In genomic region chr12:40248454-40249180, GRCm38 (mm10) we compare ENCODE assay signal across 8 mouse cellular contexts. TPM values are rescaled to one million over a fixed set of nuclear protein-coding genes. Genes with fewer than 3 reads are reported as not detected.
DNase-seq lines count a peak whose midpoint lies in the region; ATAC-seq and TF ChIP-seq lines count a peak whose summit lies in the region.

Ifrd1 (minus strand) TSS chr12:40248504.

- H3K4me2 ChIP-seq in kidney, embryonic 16.5 days (replicated peaks; ENCODE audit: low read depth, low read length), result no peak within 1 kb of the TSS
- H3K4me2 ChIP-seq in intestine, embryonic 14.5 days (ENCODE audit: low read length), result no peak within 1 kb of the TSS
- 0 out of 2 replicates have a peak within 1 kb of the TSS, but pooled peaks have one; percentile 6 for H3K4me2 ChIP-seq in lung, postnatal 0 days (replicated peaks; ENCODE audit: low read depth, low read length)
- no peak within 1 kb of the TSS for H3K4me2 ChIP-seq in stomach, embryonic 16.5 days (ENCODE audit: low read depth, low read length)

- WGBS in kidney, embryonic 16.5 days, result 57% methylated on average over 5 of the region's 5 CpGs
- WGBS in intestine, embryonic 14.5 days, result 60% methylated on average over 5 of the region's 5 CpGs
- 49% methylated on average over 5 of the region's 5 CpGs for WGBS in lung, postnatal 0 days
- 67% methylated on average over 5 of the region's 5 CpGs for WGBS in stomach, embryonic 16.5 days

- no peaks in the 10 kb centered on the region for H3K9me3 ChIP-seq in kidney, embryonic 16.5 days (ENCODE audit: low read length)
- H3K9me3 ChIP-seq in intestine, embryonic 14.5 days (ENCODE audit: control insufficient read depth, low read length), result no peaks in the 10 kb centered on the region
- no peaks in the 10 kb centered on the region for H3K9me3 ChIP-seq in lung, postnatal 0 days (ENCODE audit: low read length)
- no peaks in the 10 kb centered on the region for H3K9me3 ChIP-seq in stomach, embryonic 16.5 days (replicated peaks; ENCODE audit: control insufficient read depth, low read length)

- no peak for TF ChIP-seq EP300 in lung, postnatal 0 days (IDR thresholded peaks at IDR 0.05)

- no peak within 1 kb of the TSS; the same call in 1 of the 2 replicates for H3K27ac ChIP-seq in kidney, embryonic 16.5 days (ENCODE audit: low read length)
- H3K27ac ChIP-seq in intestine, embryonic 14.5 days (ENCODE audit: low read depth), result no peak within 1 kb of the TSS
- H3K27ac ChIP-seq in lung, postnatal 0 days (ENCODE audit: low read length), result peak within 1 kb of the TSS; percentile 47
- peak within 1 kb of the TSS; percentile 30; the same call in 1 of the 2 replicates for H3K27ac ChIP-seq in stomach, embryonic 16.5 days (ENCODE audit: low read length)

- H3K9ac ChIP-seq in kidney, embryonic 16.5 days (replicated peaks; ENCODE audit: low read length), result no peak within 1 kb of the TSS
- H3K9ac ChIP-seq in intestine, embryonic 14.5 days (ENCODE audit: low read length), result no peak within 1 kb of the TSS
- H3K9ac ChIP-seq in lung, postnatal 0 days (replicated peaks; ENCODE audit: low read depth), result no peak within 1 kb of the TSS
- no peak within 1 kb of the TSS for H3K9ac ChIP-seq in stomach, embryonic 16.5 days (ENCODE audit: low read length)

- ATAC-seq in kidney, embryonic 16.5 days (ENCODE audit: low FRiP score, low TSS enrichment), result no peak
- no peak for ATAC-seq in intestine, embryonic 14.5 days (replicated peaks; ENCODE audit: low FRiP score, low TSS enrichment, low read depth)
- ATAC-seq in lung, postnatal 0 days, result no peak
- no peak for ATAC-seq in stomach, embryonic 16.5 days (ENCODE audit: insufficient read depth, low FRiP score)

- no peaks in the 10 kb centered on the region for H3K4me1 ChIP-seq in kidney, embryonic 16.5 days (ENCODE audit: insufficient read depth, low read length)
- H3K4me1 ChIP-seq in intestine, embryonic 14.5 days (replicated peaks; ENCODE audit: control insufficient read depth, insufficient read depth, low read length), result no peaks in the 10 kb centered on the region
- H3K4me1 ChIP-seq in lung, postnatal 0 days (ENCODE audit: insufficient read depth, low read depth, low read length), result peaks cover 6% of the 10 kb centered on the region; the same call in 1 of the 2 replicates
- H3K4me1 ChIP-seq in stomach, embryonic 16.5 days (ENCODE audit: control insufficient read depth, insufficient read depth, low read length), result peaks cover 8% of the 10 kb centered on the region; the same call in 1 of the 2 replicates

- no peaks in the 10 kb centered on the region for H3K27me3 ChIP-seq in kidney, embryonic 16.5 days (ENCODE audit: insufficient read depth, low read length)
- no peaks in the 10 kb centered on the region for H3K27me3 ChIP-seq in intestine, embryonic 14.5 days (replicated peaks; ENCODE audit: control insufficient read depth, insufficient read depth, low read length)
- no peaks in the 10 kb centered on the region for H3K27me3 ChIP-seq in lung, postnatal 0 days (replicated peaks; ENCODE audit: insufficient read depth, low read length)
- no peaks in the 10 kb centered on the region for H3K27me3 ChIP-seq in stomach, embryonic 16.5 days (ENCODE audit: control insufficient read depth, insufficient read depth, low read length)

- TF ChIP-seq CTCF in lung, postnatal 0 days (IDR thresholded peaks at IDR 0.05), result no peak

- no peaks in the 10 kb centered on the region for H3K36me3 ChIP-seq in kidney, embryonic 16.5 days (ENCODE audit: insufficient read depth, low read length)
- H3K36me3 ChIP-seq in intestine, embryonic 14.5 days (ENCODE audit: control insufficient read depth, insufficient read depth, low read length), result no peaks in the 10 kb centered on the region
- no peaks in the 10 kb centered on the region for H3K36me3 ChIP-seq in lung, postnatal 0 days (ENCODE audit: insufficient read depth, low read length)
- no peaks in the 10 kb centered on the region for H3K36me3 ChIP-seq in stomach, embryonic 16.5 days (ENCODE audit: control insufficient read depth, insufficient read depth, low read length)

- intact Hi-C loops in gastrocnemius, postnatal 36 days (cut with DNase I), result no loop called here

- no peak within 1 kb of the TSS for H3K4me3 ChIP-seq in kidney, embryonic 16.5 days (ENCODE audit: low read length)
- no peak within 1 kb of the TSS for H3K4me3 ChIP-seq in intestine, embryonic 14.5 days (ENCODE audit: low read depth, low read length)
- no peak within 1 kb of the TSS for H3K4me3 ChIP-seq in lung, postnatal 0 days (ENCODE audit: low read depth, low read length)
- H3K4me3 ChIP-seq in stomach, embryonic 16.5 days (replicated peaks; ENCODE audit: low read length), result no peak within 1 kb of the TSS

- DNase-seq in kidney, postnatal 36 days, result no peak
- no peak for DNase-seq in adrenal gland, postnatal 4 days (ENCODE audit: low spot score in 2 of 2)
- no peak for DNase-seq in gastrocnemius, postnatal 36 days
- no peak for DNase-seq in intestine, embryonic 14.5 days (ENCODE audit: low spot score)
- peak; percentile 54 for DNase-seq in lung, postnatal 0 days (ENCODE audit: low spot score)
- DNase-seq in cerebellum, adult 11-12 months, result no peak

RNA-seq across cellular contexts. Expression of gene Ifrd1, which starts in this region (rescaled TPM):
- polyA plus RNA-seq in kidney, embryonic 16.5 days (2015; fragmentation: Nextera tagmentation; extraction: Ambion mirVana), result 88.7 and 103 TPM in 2 replicates
- total RNA-seq in adrenal gland, postnatal 4 days (2021), result 100 to 1,000 TPM; 169 to 176 TPM
- total RNA-seq in gastrocnemius, postnatal 36 days (2021), result 100 to 1,000 TPM in 1 of 2 experiments, 10 to 100 TPM in 1; 91.4 to 119 TPM
- polyA plus RNA-seq in intestine, embryonic 14.5 days (2014; fragmentation: Nextera tagmentation; extraction: Ambion mirVana), result 101 and 103 TPM in 2 replicates
- polyA plus RNA-seq in lung, postnatal 0 days (2015; fragmentation: Nextera tagmentation; extraction: Ambion mirVana), result 167 and 192 TPM in 2 replicates
- polyA plus RNA-seq in stomach, embryonic 16.5 days (2015; fragmentation: Nextera tagmentation; extraction: Ambion mirVana), result 80.1 and 92.3 TPM in 2 replicates

Comparison
In these comparisons a context has a peak if more than half of its experiments do, and no peak if none do; other contexts are left out.
1. H3K27ac ChIP-seq: peak in lung, postnatal 0 days (single experiment) and stomach, embryonic 16.5 days (single experiment); none in kidney, embryonic 16.5 days (single experiment) and intestine, embryonic 14.5 days (single experiment).